Mouse (Mus musculus) heart, embryonic 16.5 days (tissue): ENCODE data around the gene Zfp955a. TPM values are rescaled to one million over a fixed set of nuclear protein-coding genes. Genes with fewer than 3 reads are reported as not detected.

ENCODE experiments used
- polyA plus RNA-seq: library from polyadenylated mRNA; unstranded; fragments of >200 nt; fragmentation: Nextera tagmentation; extraction: Ambion mirVana; gene quantifications from 2 replicates; pipeline ENCODE4 v1.2.1, GENCODE M21; 2015

Zfp955a gene
- polyA plus RNA-seq, 1 experiment from 2014 or later, result 17.4 TPM

Other genes with a start within 250 kb of the Zfp955a start
- 5.8 and 6.8 TPM in 2 replicates for gene Zfp763, start 221.7 kb downstream of the Zfp955a start, polyA plus RNA-seq
- gene 4921501E09Rik, start 187.1 kb downstream of the Zfp955a start, polyA plus RNA-seq, result not detected in 2 replicates
- 4.4 and 5.6 TPM in 2 replicates for gene Zfp563, start 165.8 kb downstream of the Zfp955a start, polyA plus RNA-seq
- gene Morc2b, start 115.5 kb downstream of the Zfp955a start, polyA plus RNA-seq, result 0.08 and 0.12 TPM in 2 replicates
- not detected in 2 replicates for gene Olfr55, start 86.7 kb downstream of the Zfp955a start, polyA plus RNA-seq
- 0.05 TPM in 1 of 2 replicates, not detected in the other for gene Olfr239, start 63.8 kb downstream of the Zfp955a start, polyA plus RNA-seq
- 0.03 TPM in 1 of 2 replicates, not detected in the other for gene Olfr1564, start 33.5 kb downstream of the Zfp955a start, polyA plus RNA-seq
- 0.04 TPM in 1 of 2 replicates, not detected in the other for gene Olfr63, start 9.5 kb upstream of the Zfp955a start, polyA plus RNA-seq
- 10.3 TPM in 2 replicates for gene Zfp955b, start 34.4 kb upstream of the Zfp955a start, polyA plus RNA-seq
- 6.3 and 6.5 TPM in 2 replicates for gene Zfp81, start 103.7 kb upstream of the Zfp955a start, polyA plus RNA-seq
- 6.7 and 7.9 TPM in 2 replicates for gene Zfp101, start 139.5 kb upstream of the Zfp955a start, polyA plus RNA-seq
- not detected in 2 replicates for gene Actl9, start 177.8 kb upstream of the Zfp955a start, polyA plus RNA-seq